Mouse (Mus musculus) urinary bladder, adult 2 months (tissue): ENCODE data around the gene Dagla. TPM values are rescaled to one million over a fixed set of nuclear protein-coding genes. Genes with fewer than 3 reads are reported as not detected.

Source experiments
- DNase-seq: peaks from one replicate; pipeline ENCODE4 v3.0.0; 2022; ENCODE audit warnings: low spot score
- polyA plus RNA-seq: library from polyadenylated mRNA; depleted of rRNA; stranded (reverse); fragments of >200 nt; gene quantifications from 2 replicates; pipeline ENCODE4 v1.2.3, GENCODE M21; 2012

Dagla gene
- polyA plus RNA-seq, 1 experiment = 5.5 TPM

- DNase-seq = no peak
Measured at GRCm38 (mm10) chr19:10239975-10240653, 64.6 kb downstream of the Dagla start.

- DNase-seq = no peak
Measured at GRCm38 (mm10) chr19:10239419-10239818, 65.3 kb downstream of the Dagla start.

GRCm38 (mm10) chr19:10238477-10238876 is 66.2 kb downstream of the Dagla start:
- DNase-seq = no peak

- no peak for DNase-seq
Measured at GRCm38 (mm10) chr19:10235784-10236565, 68.7 kb downstream of the Dagla start.

- no peak for DNase-seq
Measured at GRCm38 (mm10) chr19:10232327-10233017, 72.2 kb downstream of the Dagla start.

GRCm38 (mm10) chr19:10231871-10232270 is 72.8 kb downstream of the Dagla start:
- DNase-seq = no peak

GRCm38 (mm10) chr19:10231016-10231415 is 73.7 kb downstream of the Dagla start:
- no peak for DNase-seq

- no peak for DNase-seq
Measured at GRCm38 (mm10) chr19:10225767-10226166, 78.9 kb downstream of the Dagla start.

- DNase-seq = no peak
Measured at GRCm38 (mm10) chr19:10224637-10225453, 79.8 kb downstream of the Dagla start.

- DNase-seq = no peak
Measured at GRCm38 (mm10) chr19:10223561-10223960, 81.1 kb downstream of the Dagla start.

GRCm38 (mm10) chr19:10222656-10223055 is 82.0 kb downstream of the Dagla start:
- DNase-seq = no peak

GRCm38 (mm10) chr19:10221585-10221984 is 83.1 kb downstream of the Dagla start:
- no peak for DNase-seq

GRCm38 (mm10) chr19:10219593-10219992 is 85.1 kb downstream of the Dagla start:
- no peak for DNase-seq

- no peak for DNase-seq
Measured at GRCm38 (mm10) chr19:10219108-10219507, 85.6 kb downstream of the Dagla start.

GRCm38 (mm10) chr19:10216101-10216500 is 88.6 kb downstream of the Dagla start:
- no peak for DNase-seq

- no peak for DNase-seq
Measured at GRCm38 (mm10) chr19:10213796-10214471, 90.7 kb downstream of the Dagla start.

GRCm38 (mm10) chr19:10210885-10211284 is 93.8 kb downstream of the Dagla start:
- no peak for DNase-seq

GRCm38 (mm10) chr19:10208851-10209250 is 95.8 kb downstream of the Dagla start:
- no peak for DNase-seq

GRCm38 (mm10) chr19:10205051-10205450 is 99.6 kb downstream of the Dagla start:
- no peak for DNase-seq

- no peak for DNase-seq
Measured at GRCm38 (mm10) chr19:10204616-10205001, 100.1 kb downstream of the Dagla start.
